Mouse (Mus musculus) G1E (cell line): ENCODE data around the gene Epb41l2. TPM values are rescaled to one million over a fixed set of nuclear protein-coding genes. Genes with fewer than 3 reads are reported as not detected.

ENCODE experiments used
- ATAC-seq: 2 replicates; pipeline ENCODE4 v1.8.0; 2016; ENCODE audit warnings: mild to moderate bottlenecking; ENCODE audit not compliant: insufficient number of reproducible peaks, poor library complexity, low FRiP score, severe bottlenecking; ENCODE audit errors: extremely low read depth
- DNase-seq: peaks from one replicate; pipeline ENCODE4 v3.0.0; 2012; ENCODE audit warnings: low spot score
- H3K27me3 ChIP-seq: 2 replicates; pipeline ENCODE4 v1.6.1; 2012; ENCODE audit warnings: mild to moderate bottlenecking, low read length, inconsistent platforms; ENCODE audit not compliant: insufficient read depth
- H3K36me3 ChIP-seq: replicated peaks from 2 replicates; pipeline ENCODE3; 2012; ENCODE audit warnings: mild to moderate bottlenecking, inconsistent platforms
- H3K4me1 ChIP-seq: 2 replicates; pipeline ENCODE4 v1.6.1; 2012; ENCODE audit warnings: low read depth, low read length, inconsistent platforms, mixed read lengths; ENCODE audit not compliant: insufficient read depth
- H3K4me3 ChIP-seq: 2 replicates; pipeline ENCODE4 v1.5.1; 2012; ENCODE audit warnings: low read depth, mild to moderate bottlenecking, inconsistent platforms, low read length, moderate library complexity, mixed read lengths
- H3K9me3 ChIP-seq: replicated peaks from 2 replicates; pipeline ENCODE4 v1.6.1; 2012; ENCODE audit warnings: inconsistent platforms
- CTCF ChIP-seq: IDR thresholded peaks from 2 replicates; pipeline ENCODE4 v1.5.1; 2012; ENCODE audit warnings: low read depth, low read length, inconsistent platforms, mixed read lengths
- GATA1 ChIP-seq: IDR thresholded peaks from 2 replicates; pipeline ENCODE4 v1.6.1; 2012; ENCODE audit warnings: borderline replicate concordance, low read length, inconsistent platforms, mixed read lengths
- GATA2 ChIP-seq: IDR thresholded peaks from 2 replicates; pipeline ENCODE4 v1.6.1; 2012; ENCODE audit warnings: low read depth, low read length, inconsistent platforms, borderline replicate concordance
- POLR2AphosphoS5 ChIP-seq: IDR thresholded peaks from 2 replicates; pipeline ENCODE4 v1.6.1; 2012; ENCODE audit warnings: low read depth, low read length, inconsistent platforms; ENCODE audit not compliant: insufficient replicate concordance
- TAL1 ChIP-seq: conservative IDR thresholded peaks from 2 replicates; pipeline ENCODE4 v1.6.1; 2012; ENCODE audit warnings: low read depth, low read length, inconsistent platforms, mixed read lengths
- polyA plus RNA-seq: library from polyadenylated mRNA; stranded (reverse); fragments of >175 nt; gene quantifications from 2 replicates; pipeline ENCODE4 v1.2.3, GENCODE M21; 2012
- total RNA-seq, 2 experiments: library from RNA; stranded (forward) in 1 of 2; stranded (reverse) in 1 of 2; fragments of 200-1000 nt in 1 of 2; fragments of >200 nt in 1 of 2; fragmentation: Nextera tagmentation in 1 of 2; gene quantifications; 2 replicates each; pipeline ENCODE4 v1.2.3; 2014 to 2017

Epb41l2 gene
- total and polyA plus RNA-seq, 3 experiments, result 0.71 TPM; not detected in 2

- Histone ChIP-seq H3K36me3 (no peaks in the 10 kb centered on the region), H3K9me3 (no peaks in the 10 kb centered on the region), H3K27me3 (peaks cover 3% of the 10 kb centered on the region; the same call in 1 of the 2 replicates), H3K4me1 (no peaks in the 10 kb centered on the region), H3K4me3 (no peak overlapping the region)
- ATAC-seq (no peak), DNase-seq (no peak)
- TF ChIP-seq CTCF (no peak), GATA2 (no peak)
Measured at GRCm38 (mm10) chr10:25383171-25383570, 23.6 kb downstream of the Epb41l2 start.

- H3K36me3 ChIP-seq, result no peaks in the 10 kb centered on the region
- TF ChIP-seq GATA1, result no peak
- TF ChIP-seq CTCF, result no peak
- no peak for TF ChIP-seq POLR2AphosphoS5
- TF ChIP-seq TAL1, result no peak
- TF ChIP-seq GATA2, result no peak
- ATAC-seq (no peak), DNase-seq (no peak)
- H3K27me3 ChIP-seq, result peaks cover 3% of the 10 kb centered on the region; the same call in 1 of the 2 replicates
- H3K4me3 ChIP-seq, result no peak overlapping the region
- H3K9me3 ChIP-seq, result no peaks in the 10 kb centered on the region
- no peaks in the 10 kb centered on the region for H3K4me1 ChIP-seq
Measured at GRCm38 (mm10) chr10:25384391-25384790, 24.8 kb downstream of the Epb41l2 start.

GRCm38 (mm10) chr10:25385811-25386580 is 26.4 kb downstream of the Epb41l2 start:
- TF ChIP-seq TAL1 (no peak), GATA2 (no peak), CTCF (no peak), POLR2AphosphoS5 (no peak), GATA1 (no peak)
- no peak for ATAC-seq
- no peak overlapping the region for H3K4me3 ChIP-seq

GRCm38 (mm10) chr10:25386868-25387267 is 27.3 kb downstream of the Epb41l2 start:
- Histone ChIP-seq H3K9me3 (no peaks in the 10 kb centered on the region), H3K36me3 (no peaks in the 10 kb centered on the region), H3K27me3 (peaks cover 3% of the 10 kb centered on the region; the same call in 1 of the 2 replicates), H3K4me3 (no peak overlapping the region), H3K4me1 (no peaks in the 10 kb centered on the region)
- TF ChIP-seq TAL1 (no peak), CTCF (no peak), GATA1 (no peak), POLR2AphosphoS5 (no peak), GATA2 (no peak)
- ATAC-seq, result no peak
- DNase-seq, result no peak

More at GRCm38 (mm10) chr10:25385811-25386580, 26.4 kb downstream of the Epb41l2 start:
- no peaks in the 10 kb centered on the region for H3K4me1 ChIP-seq
- DNase-seq, result no peak
- no peaks in the 10 kb centered on the region for H3K9me3 ChIP-seq
- no peaks in the 10 kb centered on the region for H3K36me3 ChIP-seq
- H3K27me3 ChIP-seq, result peaks cover 3% of the 10 kb centered on the region; the same call in 1 of the 2 replicates

GRCm38 (mm10) chr10:25387268-25387667 is 27.7 kb downstream of the Epb41l2 start:
- H3K4me3 ChIP-seq, result no peak overlapping the region
- DNase-seq (no peak), ATAC-seq (no peak)
- no peaks in the 10 kb centered on the region for H3K27me3 ChIP-seq
- TF ChIP-seq GATA1, result no peak
- H3K9me3 ChIP-seq, result no peaks in the 10 kb centered on the region
- no peaks in the 10 kb centered on the region for H3K4me1 ChIP-seq
- no peaks in the 10 kb centered on the region for H3K36me3 ChIP-seq

- Histone ChIP-seq H3K9me3 (no peaks in the 10 kb centered on the region), H3K36me3 (no peaks in the 10 kb centered on the region), H3K4me3 (no peak overlapping the region), H3K27me3 (no peaks in the 10 kb centered on the region), H3K4me1 (no peaks in the 10 kb centered on the region)
- ATAC-seq, result no peak
- no peak for TF ChIP-seq CTCF
- TF ChIP-seq POLR2AphosphoS5, result no peak
- TF ChIP-seq GATA2, result no peak
- TF ChIP-seq GATA1, result no peak
- TF ChIP-seq TAL1, result no peak
- DNase-seq, result no peak
Measured at GRCm38 (mm10) chr10:25392786-25393185, 33.2 kb downstream of the Epb41l2 start.

- no peaks in the 10 kb centered on the region for H3K36me3 ChIP-seq
- no peaks in the 10 kb centered on the region for H3K4me1 ChIP-seq
- TF ChIP-seq TAL1 (no peak), CTCF (no peak)
- ATAC-seq (no peak), DNase-seq (no peak)
- no peak overlapping the region for H3K4me3 ChIP-seq
- H3K9me3 ChIP-seq, result no peaks in the 10 kb centered on the region
- H3K27me3 ChIP-seq, result no peaks in the 10 kb centered on the region
Measured at GRCm38 (mm10) chr10:25393721-25394120, 34.1 kb downstream of the Epb41l2 start.
